Mouse (Mus musculus) liver, embryonic 14.5 days (tissue): ENCODE data around the gene Gm7271. TPM values are rescaled to one million over a fixed set of nuclear protein-coding genes. Genes with fewer than 3 reads are reported as not detected.

ENCODE experiments used
- ATAC-seq: fragments of 200-750 bp; cut with Nextera tagmentation; 2 replicates; pipeline ENCODE4 v1.8.0; 2017; ENCODE audit warnings: moderate number of reproducible peaks, mild to moderate bottlenecking, moderate library complexity; ENCODE audit not compliant: insufficient read depth
- DNase-seq, 3 experiments: peaks; one replicate each; pipeline ENCODE4 v3.0.0-alpha.2; 2012 to 2013; ENCODE audit warnings: low read depth in 3 of 3, low spot score in 3 of 3
- H3K27ac ChIP-seq: fragments of 300-500 bp; sonication (generic); 2 replicates; pipeline ENCODE4 v1.5.1; 2014; ENCODE audit warnings: moderate library complexity, mild to moderate bottlenecking, control low read depth, inconsistent platforms
- H3K27me3 ChIP-seq: fragments of 300-500 bp; sonication (generic); 2 replicates; pipeline ENCODE4 v1.6.1; 2014; ENCODE audit warnings: mild to moderate bottlenecking, low read length, moderate library complexity; ENCODE audit not compliant: control insufficient read depth, insufficient read depth
- H3K36me3 ChIP-seq: fragments of 300-500 bp; sonication (generic); replicated peaks from 2 replicates; pipeline ENCODE4 v1.6.1; 2014; ENCODE audit warnings: low read depth; ENCODE audit not compliant: control insufficient read depth, insufficient read depth
- H3K4me1 ChIP-seq, 2 experiments: fragments of 200-500 bp in 1 of 2; fragments of 300-500 bp in 1 of 2; sonication (generic) in 1 of 2; replicated peaks; 2 replicates each; pipeline ENCODE4 v1.6.1; 2012 to 2014; ENCODE audit warnings: antibody characterized with exemption in 1 of 2, inconsistent platforms in 1 of 2, low read length in 1 of 2; ENCODE audit not compliant: control insufficient read depth in 2 of 2, insufficient read depth in 2 of 2
- H3K4me2 ChIP-seq: fragments of 300-500 bp; sonication (generic); 2 replicates; pipeline ENCODE4 v1.6.1; 2014; ENCODE audit warnings: low read depth, mild to moderate bottlenecking, control low read depth, moderate library complexity
- H3K4me3 ChIP-seq, 2 experiments: fragments of 200-500 bp in 1 of 2; fragments of 300-500 bp in 1 of 2; sonication (generic) in 1 of 2; 2 replicates each; pipeline ENCODE4 v1.5.1; 2012 to 2014; ENCODE audit warnings: low read depth in 2 of 2, low read length in 2 of 2, mild to moderate bottlenecking in 2 of 2, control low read depth in 1 of 2, inconsistent platforms in 1 of 2, moderate library complexity in 1 of 2; ENCODE audit not compliant: insufficient read depth in 1 of 2
- H3K9ac ChIP-seq: fragments of 300-500 bp; sonication (generic); replicated peaks from 2 replicates; pipeline ENCODE4 v1.6.1; 2014; ENCODE audit warnings: mild to moderate bottlenecking, control low read depth, moderate library complexity
- H3K9me3 ChIP-seq: fragments of 300-500 bp; sonication (generic); 2 replicates; pipeline ENCODE4 v1.6.1; 2016; ENCODE audit warnings: low read length, mixed read lengths; ENCODE audit not compliant: control insufficient read depth
- CTCF ChIP-seq: IDR thresholded peaks from 2 replicates; pipeline ENCODE4 v1.5.1; 2016; ENCODE audit warnings: antibody characterized with exemption, low read depth, control low read depth
- EP300 ChIP-seq: IDR thresholded peaks from 2 replicates; pipeline ENCODE4 v1.6.1; 2016; ENCODE audit warnings: antibody characterized with exemption, low read depth
- WGBS: fragments of 180-500 bp; shearing (Covaris S2); extraction: QIAGEN DNeasy Blood & Tissue Kit; methylation state at CpG from one replicate; pipeline ENCODE4 v1.1.7; 2014; ENCODE audit not compliant: insufficient replicate concordance; 5-methylcytosine and 5-hydroxymethylcytosine counted together
- polyA plus RNA-seq, 2 experiments: library from polyadenylated mRNA; depleted of rRNA in 1 of 2; stranded (reverse) in 1 of 2; unstranded in 1 of 2; fragments of >200 nt; fragmentation: Nextera tagmentation in 1 of 2; extraction: Ambion mirVana in 1 of 2; gene quantifications; 2 replicates each; pipeline versions ENCODE4 v1.2.1 to v1.2.3; 2012 to 2014

The Gm7271 gene
- polyA plus RNA-seq, 2 experiments = not detected

DNA sequence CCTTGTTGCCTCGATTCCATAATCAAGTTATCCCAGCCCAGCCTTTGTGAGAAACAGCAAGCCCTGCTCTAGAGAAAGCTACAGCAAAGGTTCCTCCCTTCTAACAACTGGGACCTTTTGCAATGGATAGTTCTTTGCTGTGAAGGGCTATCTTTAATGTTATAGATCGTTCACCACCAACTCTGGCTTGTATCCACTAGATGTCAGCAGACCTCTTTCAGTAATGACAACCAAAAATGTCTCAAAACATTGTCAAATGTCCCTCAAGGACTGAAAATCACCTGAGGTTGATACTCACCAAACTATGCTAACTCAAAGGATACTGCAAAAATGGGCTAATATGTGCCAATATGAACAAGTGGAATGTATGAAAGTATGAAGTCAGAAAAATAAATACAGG is 42.0 kb downstream of the Gm7271 start:
- no peak for ATAC-seq
- DNase-seq = no peak
- WGBS = 26% methylated on average over 2 of the region's 2 CpGs

DNA sequence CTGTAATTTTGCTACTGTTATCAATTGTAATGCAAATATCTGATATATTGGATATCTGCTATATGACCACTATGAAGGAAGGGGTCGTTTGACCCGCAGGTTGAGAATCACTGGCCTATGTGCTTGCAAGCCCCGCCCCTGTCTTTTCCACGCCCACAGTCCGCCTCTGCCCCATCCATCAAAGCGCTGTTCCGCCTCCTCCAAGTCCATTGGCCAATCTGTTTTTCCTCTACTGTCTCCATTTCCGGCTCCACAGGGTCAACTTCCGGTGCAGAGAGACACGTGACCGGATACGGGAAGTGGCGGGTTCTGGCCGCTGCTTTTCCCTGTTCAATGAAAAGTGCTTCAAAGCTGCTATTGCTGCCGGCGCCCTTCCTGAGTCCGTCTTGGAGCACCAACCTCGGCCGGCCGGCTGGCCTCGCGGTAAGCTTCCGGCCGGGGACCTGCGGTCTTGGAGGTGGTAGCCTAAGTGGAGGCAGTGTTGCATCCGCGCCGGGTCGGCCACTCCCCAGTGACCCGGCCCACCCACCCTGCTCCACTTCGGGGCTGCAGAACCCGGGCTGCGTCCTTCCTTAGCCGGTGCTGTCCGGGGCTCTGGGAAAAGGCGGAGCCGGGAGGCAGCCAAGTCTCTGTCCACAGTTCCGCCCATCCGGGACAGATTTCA is 45.3 kb downstream of the Gm7271 start, which contains the start of gene Exoc1:
Gene Exoc1, plus strand, starts transcription at position 272 of the 664 bp plus-strand sequence.
- peak within 1 kb of the TSS; percentile 82 for H3K4me2 ChIP-seq
- no peak for TF ChIP-seq CTCF

More for the DNA sequence above, 42.0 kb downstream of the Gm7271 start:
- H3K4me3 ChIP-seq = no peak overlapping the region
- TF ChIP-seq CTCF (peak; percentile 29; the same call in 1 of the 2 replicates), EP300 (no peak)
- H3K9ac ChIP-seq = no peak overlapping the region
- no peaks in the 10 kb centered on the region for H3K36me3 ChIP-seq
- H3K4me2 ChIP-seq = no peak overlapping the region
- H3K4me1 ChIP-seq = peaks cover 9% of the 10 kb centered on the region in 2 experiments; a peak in 3 of 4 replicates
- H3K27ac ChIP-seq = no peak overlapping the region
- H3K9me3 ChIP-seq = no peaks in the 10 kb centered on the region
- no peaks in the 10 kb centered on the region for H3K27me3 ChIP-seq

DNA sequence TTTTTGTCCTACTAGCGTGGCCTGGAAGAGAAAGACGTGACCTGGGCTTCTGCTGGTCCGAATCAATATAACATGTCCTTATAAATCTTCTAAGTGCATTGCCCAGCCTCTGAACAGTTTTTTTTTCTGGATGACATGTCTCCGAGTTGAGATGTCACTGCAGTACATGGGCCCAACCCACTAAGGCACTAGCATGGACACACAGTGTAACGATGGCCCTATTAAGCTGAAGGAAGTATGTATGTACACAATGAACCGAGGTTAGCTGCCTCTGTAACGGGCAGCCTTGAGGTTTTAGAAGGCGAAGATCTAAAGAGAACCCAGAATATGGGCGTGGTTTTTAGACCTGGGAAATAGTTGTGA is 45.8 kb downstream of the Gm7271 start:
- peak overlapping the region; percentile 67 for H3K27ac ChIP-seq
- WGBS = 2% methylated on average over 9 of the region's 9 CpGs
- TF ChIP-seq CTCF (no peak), EP300 (no peak)
- no peaks in the 10 kb centered on the region for H3K36me3 ChIP-seq
- H3K27me3 ChIP-seq = no peaks in the 10 kb centered on the region
- DNase-seq = peak in 1 of 3 experiments; percentile 7
- peak overlapping the region; percentile 82 for H3K9ac ChIP-seq
- ATAC-seq = no peak
- H3K4me2 ChIP-seq = peak overlapping the region; percentile 82
- H3K4me3 ChIP-seq = peak overlapping the region; percentile 83 to 99
- H3K9me3 ChIP-seq = no peaks in the 10 kb centered on the region
- H3K4me1 ChIP-seq = peaks cover 7 to 9% of the 10 kb centered on the region in 2 experiments; a peak in 3 of 4 replicates

More for the DNA sequence above, 45.3 kb downstream of the Gm7271 start, which contains the start of gene Exoc1:
- Histone ChIP-seq H3K9ac (peak within 1 kb of the TSS; percentile 82), H3K27me3 (no peaks in the 10 kb centered on the region), H3K4me1 (peaks cover 9% of the 10 kb centered on the region in 2 experiments; a peak in 3 of 4 replicates), H3K4me3 (peak within 1 kb of the TSS; percentile 83 to 99), H3K27ac (peak within 1 kb of the TSS; percentile 67), H3K36me3 (no peaks in the 10 kb centered on the region), H3K9me3 (no peaks in the 10 kb centered on the region)
- ATAC-seq (peak; percentile 99), DNase-seq (peak; percentile 93 to 94 (median 93))
- under 1% methylated on average over 39 of the region's 39 CpGs for WGBS

DNA sequence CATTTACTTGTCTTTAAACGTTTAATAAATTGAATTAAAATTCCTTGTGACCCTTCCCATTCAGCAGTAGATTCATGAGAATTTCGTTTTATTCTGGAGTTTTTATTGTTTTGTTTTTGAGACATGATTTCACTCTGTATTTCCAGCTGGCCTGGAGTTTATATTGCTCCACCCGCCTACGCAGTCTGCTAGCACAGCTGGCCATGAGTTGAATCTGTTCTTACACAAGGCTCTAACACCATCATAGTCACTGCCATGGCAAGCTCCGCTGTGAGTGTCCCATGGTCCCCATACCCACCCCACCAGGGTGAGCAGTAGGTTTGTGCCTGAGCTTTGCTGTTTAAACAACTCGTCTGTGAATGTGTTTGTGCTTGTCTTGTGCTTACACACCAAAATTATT is 49.3 kb downstream of the Gm7271 start:
- no peak for ATAC-seq
- DNase-seq = no peak
- TF ChIP-seq EP300 (no peak), CTCF (no peak)

DNA sequence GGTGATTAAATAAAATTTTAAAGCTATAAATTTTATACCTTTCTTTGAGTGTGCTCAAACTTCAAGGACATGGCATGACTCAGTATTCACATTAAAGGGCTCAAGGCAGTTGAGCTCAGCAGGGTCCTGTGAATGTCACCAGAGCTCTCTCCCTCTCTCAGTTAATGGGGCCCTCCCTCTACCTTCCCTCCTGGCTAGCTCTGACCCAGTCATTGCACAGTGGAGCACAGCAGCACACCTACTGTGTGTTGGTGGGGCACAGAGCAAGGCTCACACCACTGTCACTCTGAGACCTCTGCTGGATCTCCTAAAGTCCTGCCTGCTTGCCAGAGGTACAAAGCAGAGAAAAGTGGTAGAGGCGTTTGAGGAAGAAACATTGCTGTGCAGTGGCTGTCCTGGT is 52.4 kb downstream of the Gm7271 start:
- no peak overlapping the region for H3K9ac ChIP-seq
- H3K4me3 ChIP-seq = no peak overlapping the region
- no peak overlapping the region for H3K4me2 ChIP-seq
- 50% methylated on average over 1 of the region's 1 CpGs for WGBS
- TF ChIP-seq EP300 (no peak), CTCF (no peak)
- H3K4me1 ChIP-seq = no peaks in the 10 kb centered on the region
- DNase-seq (no peak), ATAC-seq (no peak)
- no peaks in the 10 kb centered on the region for H3K27me3 ChIP-seq
- peaks cover 10% of the 10 kb centered on the region; the same call in 1 of the 2 replicates for H3K36me3 ChIP-seq
- H3K27ac ChIP-seq = no peak overlapping the region
- H3K9me3 ChIP-seq = no peaks in the 10 kb centered on the region

More for the DNA sequence above, 49.3 kb downstream of the Gm7271 start:
- H3K4me3 ChIP-seq = no peak overlapping the region
- peaks cover 7 to 9% of the 10 kb centered on the region in 2 experiments; a peak in 3 of 4 replicates for H3K4me1 ChIP-seq
- no peaks in the 10 kb centered on the region for H3K27me3 ChIP-seq
- H3K36me3 ChIP-seq = peaks cover 4% of the 10 kb centered on the region; the same call in 1 of the 2 replicates
- no peak overlapping the region for H3K9ac ChIP-seq
- H3K9me3 ChIP-seq = no peaks in the 10 kb centered on the region
- no peak overlapping the region for H3K27ac ChIP-seq
- WGBS = 66% methylated on average over 6 of the region's 6 CpGs
- H3K4me2 ChIP-seq = no peak overlapping the region
